Mouse (Mus musculus) liver, embryonic 14.5 days (tissue): ENCODE data around the gene Hspd1. TPM values are rescaled to one million over a fixed set of nuclear protein-coding genes. Genes with fewer than 3 reads are reported as not detected.

ENCODE experiments used
- ATAC-seq: fragments of 200-750 bp; cut with Nextera tagmentation; 2 replicates; pipeline ENCODE4 v1.8.0; 2017; ENCODE audit warnings: moderate number of reproducible peaks, mild to moderate bottlenecking, moderate library complexity; ENCODE audit not compliant: insufficient read depth
- DNase-seq, 3 experiments: peaks; one replicate each; pipeline ENCODE4 v3.0.0-alpha.2; 2012 to 2013; ENCODE audit warnings: low read depth in 3 of 3, low spot score in 3 of 3
- H3K27ac ChIP-seq: fragments of 300-500 bp; sonication (generic); 2 replicates; pipeline ENCODE4 v1.5.1; 2014; ENCODE audit warnings: moderate library complexity, mild to moderate bottlenecking, control low read depth, inconsistent platforms
- H3K27me3 ChIP-seq: fragments of 300-500 bp; sonication (generic); 2 replicates; pipeline ENCODE4 v1.6.1; 2014; ENCODE audit warnings: mild to moderate bottlenecking, low read length, moderate library complexity; ENCODE audit not compliant: control insufficient read depth, insufficient read depth
- H3K36me3 ChIP-seq: fragments of 300-500 bp; sonication (generic); replicated peaks from 2 replicates; pipeline ENCODE4 v1.6.1; 2014; ENCODE audit warnings: low read depth; ENCODE audit not compliant: control insufficient read depth, insufficient read depth
- H3K4me1 ChIP-seq, 2 experiments: fragments of 200-500 bp in 1 of 2; fragments of 300-500 bp in 1 of 2; sonication (generic) in 1 of 2; replicated peaks; 2 replicates each; pipeline ENCODE4 v1.6.1; 2012 to 2014; ENCODE audit warnings: antibody characterized with exemption in 1 of 2, inconsistent platforms in 1 of 2, low read length in 1 of 2; ENCODE audit not compliant: control insufficient read depth in 2 of 2, insufficient read depth in 2 of 2
- H3K4me2 ChIP-seq: fragments of 300-500 bp; sonication (generic); 2 replicates; pipeline ENCODE4 v1.6.1; 2014; ENCODE audit warnings: low read depth, mild to moderate bottlenecking, control low read depth, moderate library complexity
- H3K4me3 ChIP-seq, 2 experiments: fragments of 200-500 bp in 1 of 2; fragments of 300-500 bp in 1 of 2; sonication (generic) in 1 of 2; 2 replicates each; pipeline ENCODE4 v1.5.1; 2012 to 2014; ENCODE audit warnings: low read depth in 2 of 2, low read length in 2 of 2, mild to moderate bottlenecking in 2 of 2, control low read depth in 1 of 2, inconsistent platforms in 1 of 2, moderate library complexity in 1 of 2; ENCODE audit not compliant: insufficient read depth in 1 of 2
- H3K9ac ChIP-seq: fragments of 300-500 bp; sonication (generic); replicated peaks from 2 replicates; pipeline ENCODE4 v1.6.1; 2014; ENCODE audit warnings: mild to moderate bottlenecking, control low read depth, moderate library complexity
- H3K9me3 ChIP-seq: fragments of 300-500 bp; sonication (generic); 2 replicates; pipeline ENCODE4 v1.6.1; 2016; ENCODE audit warnings: low read length, mixed read lengths; ENCODE audit not compliant: control insufficient read depth
- CTCF ChIP-seq: IDR thresholded peaks from 2 replicates; pipeline ENCODE4 v1.5.1; 2016; ENCODE audit warnings: antibody characterized with exemption, low read depth, control low read depth
- EP300 ChIP-seq: IDR thresholded peaks from 2 replicates; pipeline ENCODE4 v1.6.1; 2016; ENCODE audit warnings: antibody characterized with exemption, low read depth
- WGBS: fragments of 180-500 bp; shearing (Covaris S2); extraction: QIAGEN DNeasy Blood & Tissue Kit; methylation state at CpG from one replicate; pipeline ENCODE4 v1.1.7; 2014; ENCODE audit not compliant: insufficient replicate concordance; 5-methylcytosine and 5-hydroxymethylcytosine counted together
- polyA plus RNA-seq, 2 experiments: library from polyadenylated mRNA; depleted of rRNA in 1 of 2; stranded (reverse) in 1 of 2; unstranded in 1 of 2; fragments of >200 nt; fragmentation: Nextera tagmentation in 1 of 2; extraction: Ambion mirVana in 1 of 2; gene quantifications; 2 replicates each; pipeline versions ENCODE4 v1.2.1 to v1.2.3; 2012 to 2014

Hspd1 gene
- polyA plus RNA-seq, 2 experiments = 163 to 241 TPM

- Histone ChIP-seq H3K27me3 (no peaks in the 10 kb centered on the region), H3K4me1 (peaks cover 10 to 26% of the 10 kb centered on the region in 2 experiments), H3K4me2 (no peak overlapping the region), H3K27ac (no peak overlapping the region), H3K36me3 (peaks cover 62% of the 10 kb centered on the region), H3K9me3 (no peaks in the 10 kb centered on the region), H3K9ac (no peak overlapping the region), H3K4me3 (no peak overlapping the region)
- DNase-seq (no peak), ATAC-seq (no peak)
- TF ChIP-seq EP300 (no peak), CTCF (no peak)
- 82% methylated on average over 4 of the region's 4 CpGs for WGBS
Observed at GRCm38 (mm10) chr1:55079677-55080076, 8.4 kb downstream of the Hspd1 start.

GRCm38 (mm10) chr1:55076849-55077516, 11.1 kb downstream of the Hspd1 start:
- Histone ChIP-seq H3K4me1 (peaks cover 11 to 28% of the 10 kb centered on the region in 2 experiments), H3K9ac (no peak overlapping the region), H3K27ac (no peak overlapping the region), H3K4me2 (no peak overlapping the region), H3K36me3 (peaks cover 40% of the 10 kb centered on the region), H3K4me3 (no peak overlapping the region), H3K9me3 (no peaks in the 10 kb centered on the region), H3K27me3 (no peaks in the 10 kb centered on the region)
- ATAC-seq = no peak
- no peak for DNase-seq
- no peak for TF ChIP-seq EP300
- TF ChIP-seq CTCF = no peak
- WGBS = 81% methylated on average over 2 of the region's 2 CpGs

- Histone ChIP-seq H3K4me3 (no peak overlapping the region), H3K9me3 (no peaks in the 10 kb centered on the region), H3K36me3 (peaks cover 39% of the 10 kb centered on the region), H3K27me3 (no peaks in the 10 kb centered on the region), H3K9ac (no peak overlapping the region), H3K4me1 (peaks cover 11 to 28% of the 10 kb centered on the region in 2 experiments), H3K4me2 (no peak overlapping the region), H3K27ac (no peak overlapping the region)
- no peak for TF ChIP-seq CTCF
- TF ChIP-seq EP300 = no peak
- ATAC-seq = peak; percentile 13; the same call in 1 of the 2 replicates
- no peak for DNase-seq
Observed at GRCm38 (mm10) chr1:55076395-55076743, 11.7 kb downstream of the Hspd1 start.

- ATAC-seq (peak; percentile 86), DNase-seq (peak; percentile 60 to 68 (median 63))
- Histone ChIP-seq H3K4me1 (peaks cover 11 to 28% of the 10 kb centered on the region in 2 experiments), H3K4me3 (no peak overlapping the region), H3K9ac (no peak overlapping the region), H3K27ac (peak overlapping the region; percentile 42; the same call in 1 of the 2 replicates), H3K4me2 (peak overlapping the region; percentile 9; the same call in 1 of the 2 replicates), H3K36me3 (peaks cover 33% of the 10 kb centered on the region), H3K27me3 (no peaks in the 10 kb centered on the region), H3K9me3 (no peaks in the 10 kb centered on the region)
- TF ChIP-seq EP300 = peak; percentile 86
- no peak for TF ChIP-seq CTCF
- WGBS = 18% methylated on average over 5 of the region's 5 CpGs
Observed at GRCm38 (mm10) chr1:55075652-55076394, 12.2 kb downstream of the Hspd1 start.

GRCm38 (mm10) chr1:55074757-55075156, 13.3 kb downstream of the Hspd1 start:
- H3K27ac ChIP-seq = no peak overlapping the region
- H3K27me3 ChIP-seq = no peaks in the 10 kb centered on the region
- H3K4me1 ChIP-seq = peaks cover 11 to 28% of the 10 kb centered on the region in 2 experiments
- no peak for TF ChIP-seq EP300
- no peak for TF ChIP-seq CTCF
- DNase-seq (no peak), ATAC-seq (no peak)
- no peaks in the 10 kb centered on the region for H3K9me3 ChIP-seq
- H3K4me2 ChIP-seq = no peak overlapping the region
- H3K9ac ChIP-seq = no peak overlapping the region
- 37% methylated on average over 2 of the region's 2 CpGs for WGBS
- no peak overlapping the region for H3K4me3 ChIP-seq
- peaks cover 23% of the 10 kb centered on the region for H3K36me3 ChIP-seq
